Mouse (Mus musculus) urinary bladder, postnatal 10 days (tissue): ENCODE data around the gene Hmcn1.

ENCODE experiments used
- DNase-seq: peaks from one replicate; pipeline ENCODE4 v3.0.0; 2022; ENCODE audit warnings: low spot score

Gene Hmcn1

GRCm38 (mm10) chr1:150776741-150777140, 216.5 kb downstream of the Hmcn1 start:
- DNase-seq, result no peak

- DNase-seq, result no peak
These were observed 217.5 kb downstream of the Hmcn1 start for GRCm38 (mm10) chr1:150775742-150776141.

- DNase-seq, result no peak
These were observed 220.3 kb downstream of the Hmcn1 start for GRCm38 (mm10) chr1:150772958-150773357.

- DNase-seq, result no peak
These were observed 222.2 kb downstream of the Hmcn1 start for GRCm38 (mm10) chr1:150770948-150771521.

DNA sequence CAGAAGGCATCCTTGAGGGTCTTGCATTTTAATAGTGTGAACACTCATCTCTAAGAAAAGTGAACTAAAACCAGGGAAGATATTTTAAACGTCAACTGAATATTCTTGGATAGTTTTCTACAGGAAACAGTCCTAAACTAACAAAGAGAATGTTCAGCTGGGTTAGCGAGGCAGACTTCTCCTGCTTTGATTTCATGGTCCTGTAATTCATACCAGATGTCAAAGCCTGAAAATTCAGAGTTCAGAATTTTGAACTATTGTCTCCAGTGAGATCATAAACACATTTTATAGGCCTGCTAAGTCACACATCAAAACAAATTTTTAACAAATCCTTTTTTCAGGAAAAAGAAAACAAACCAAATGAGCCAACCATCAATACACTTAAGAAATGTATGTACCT, 223.4 kb downstream of the Hmcn1 start:
- DNase-seq, result no peak

GRCm38 (mm10) chr1:150761678-150762077, 231.6 kb downstream of the Hmcn1 start:
- DNase-seq, result no peak

DNA sequence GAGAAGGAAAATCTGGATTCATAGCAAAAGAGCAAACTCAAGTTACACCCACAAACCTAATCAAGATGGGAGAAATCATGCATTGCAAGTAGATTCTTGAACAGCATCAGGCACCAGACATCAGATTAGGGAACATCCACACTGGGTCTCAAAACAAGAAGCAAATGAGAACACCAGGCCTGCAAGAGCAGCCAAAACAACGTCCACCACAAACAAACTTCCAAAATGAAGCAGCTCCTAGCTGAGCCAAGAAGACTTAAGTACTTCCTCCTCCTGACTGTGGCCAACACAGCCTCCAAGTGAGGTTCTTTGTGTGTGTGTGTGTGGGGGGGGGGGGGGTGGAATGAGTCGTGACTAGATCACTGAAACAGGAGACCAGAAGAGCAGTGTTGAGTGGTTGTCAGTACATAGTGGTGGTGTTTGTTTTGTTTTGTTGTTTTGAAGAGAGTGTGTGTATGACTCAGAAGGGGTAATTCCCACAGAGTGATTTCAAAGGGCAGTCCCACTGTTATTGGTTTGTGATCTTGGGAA, 232.4 kb downstream of the Hmcn1 start:
- no peak for DNase-seq

- DNase-seq, result no peak
These were observed 233.7 kb downstream of the Hmcn1 start for GRCm38 (mm10) chr1:150759476-150760079.

DNA sequence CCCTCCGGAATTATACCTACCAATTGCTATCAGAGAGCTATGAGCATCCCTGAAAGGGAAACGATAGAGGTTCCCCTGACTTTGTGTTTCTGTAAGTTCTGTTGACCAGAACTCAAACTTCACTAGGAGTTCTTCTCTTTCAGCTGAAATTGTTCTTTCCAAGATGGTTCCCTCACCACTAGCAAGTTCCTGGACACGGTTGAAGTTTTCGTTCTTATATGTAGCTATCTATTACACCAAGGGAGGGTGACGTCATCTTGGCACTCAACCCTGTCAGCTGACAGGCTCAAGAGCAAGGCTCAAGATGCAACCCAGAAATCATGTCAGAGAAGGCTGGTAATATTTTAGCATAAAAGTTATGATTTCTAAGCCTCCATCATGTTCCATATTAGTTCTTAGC, 239.3 kb downstream of the Hmcn1 start:
- no peak for DNase-seq

DNA sequence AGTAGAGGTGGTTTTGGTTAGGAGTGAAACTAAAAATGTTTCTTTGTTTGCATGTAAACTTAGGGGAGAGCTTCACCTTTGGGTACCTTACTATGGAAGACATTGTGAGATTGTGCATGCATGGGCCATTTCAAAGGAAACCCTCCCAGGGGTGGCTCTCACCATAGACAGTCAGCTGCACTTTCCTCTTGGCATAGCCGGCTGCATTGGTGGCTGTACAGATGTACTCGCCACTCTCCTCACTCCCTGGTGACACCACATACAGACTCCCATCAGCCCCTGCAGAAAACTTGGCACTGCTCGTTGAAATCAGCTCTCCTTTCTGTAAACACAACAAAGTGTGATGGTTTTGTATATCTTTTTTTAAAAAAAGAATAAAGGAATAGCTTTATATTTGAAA, 244.5 kb downstream of the Hmcn1 start:
- DNase-seq, result no peak

DNA sequence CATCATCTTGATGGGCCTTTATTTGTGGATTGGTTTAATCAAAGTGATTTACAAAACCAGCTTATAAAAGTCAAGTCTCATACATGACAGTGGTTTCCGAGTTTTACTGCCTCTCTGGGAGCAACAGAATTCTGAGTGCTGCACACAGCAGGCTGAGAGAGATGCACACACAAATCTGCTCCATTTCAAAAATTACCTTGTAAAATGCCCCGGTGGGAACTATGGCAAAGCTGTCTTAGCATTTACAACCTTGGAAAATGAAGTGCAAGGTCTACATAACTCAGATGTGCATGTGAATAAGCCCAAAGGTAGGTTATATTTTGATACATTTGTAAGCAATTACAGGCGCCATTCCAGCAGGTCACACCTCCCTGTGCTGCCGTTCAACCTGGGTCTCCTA, 245.5 kb downstream of the Hmcn1 start:
- no peak for DNase-seq

GRCm38 (mm10) chr1:150743097-150743843, 250.0 kb downstream of the Hmcn1 start:
- DNase-seq, result no peak

GRCm38 (mm10) chr1:150742376-150743087, 250.7 kb downstream of the Hmcn1 start:
- no peak for DNase-seq

- no peak for DNase-seq
These were observed 281.8 kb downstream of the Hmcn1 start for GRCm38 (mm10) chr1:150711438-150711837.

GRCm38 (mm10) chr1:150706502-150706901, 286.7 kb downstream of the Hmcn1 start:
- DNase-seq, result no peak

DNA sequence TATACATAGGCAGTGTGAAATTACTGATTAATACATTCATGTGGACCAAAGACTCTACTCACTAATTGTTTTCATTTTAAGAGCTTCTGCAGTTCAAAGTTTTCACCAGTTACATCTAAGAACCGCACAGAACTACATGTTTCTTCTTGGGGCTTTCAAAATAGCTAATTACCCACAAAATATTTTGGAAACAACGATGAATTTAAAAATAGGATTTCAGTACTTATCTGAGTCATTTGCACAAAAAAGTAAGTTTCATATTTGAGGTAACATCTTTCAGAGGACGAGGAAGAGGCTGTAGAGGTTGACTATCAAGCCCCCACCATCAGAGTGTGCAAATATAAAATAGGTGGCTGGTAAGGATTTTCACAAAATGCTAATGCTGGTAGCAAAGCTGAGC, 295.5 kb downstream of the Hmcn1 start:
- no peak for DNase-seq

GRCm38 (mm10) chr1:150682044-150682443, 311.2 kb downstream of the Hmcn1 start:
- no peak for DNase-seq

- no peak for DNase-seq
These were observed 311.8 kb downstream of the Hmcn1 start for GRCm38 (mm10) chr1:150681433-150681832.

DNA sequence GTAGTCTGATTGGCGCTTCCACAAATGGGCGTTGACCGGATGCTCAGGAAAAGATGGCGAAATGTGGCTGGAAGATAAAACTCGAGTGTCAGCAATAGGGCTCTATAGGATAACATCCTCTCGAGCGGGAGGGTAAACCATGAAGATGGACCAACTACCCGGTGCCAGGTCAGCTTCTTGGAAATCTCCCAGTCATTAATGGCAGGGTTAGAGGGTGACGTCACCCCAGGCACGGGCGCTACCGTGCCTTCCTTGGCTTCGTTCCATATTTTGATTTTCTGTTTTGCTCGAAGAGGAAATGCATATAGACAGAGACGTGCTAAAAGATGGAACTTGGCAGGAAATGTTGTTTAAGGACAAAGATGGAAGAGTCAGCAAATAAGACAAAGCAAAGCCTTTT, 312.2 kb downstream of the Hmcn1 start:
- DNase-seq, result no peak

GRCm38 (mm10) chr1:150680345-150680744, 312.9 kb downstream of the Hmcn1 start:
- DNase-seq, result no peak

GRCm38 (mm10) chr1:150645314-150645713, 347.9 kb downstream of the Hmcn1 start:
- no peak for DNase-seq

DNA sequence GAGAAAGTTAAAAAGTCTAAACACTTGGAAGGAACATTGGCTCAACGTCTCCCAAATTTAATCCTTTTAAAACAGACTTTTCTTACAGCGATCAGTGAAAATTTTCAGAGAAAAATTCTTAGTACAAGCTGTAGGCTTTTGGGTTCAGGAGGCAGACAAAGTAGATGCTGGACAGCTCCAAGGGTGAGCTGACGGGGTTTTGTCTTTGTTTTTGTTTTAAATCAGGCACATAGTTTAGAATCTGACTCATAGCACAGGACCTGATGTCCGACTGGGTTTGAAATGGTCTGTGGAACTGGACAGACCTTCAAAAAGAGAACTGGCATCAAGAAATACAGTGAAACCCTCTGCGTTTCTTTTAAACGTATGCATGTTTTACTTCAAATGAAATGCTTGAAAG, 353.7 kb downstream of the Hmcn1 start:
- DNase-seq, result no peak

GRCm38 (mm10) chr1:150632506-150632905, 360.7 kb downstream of the Hmcn1 start:
- no peak for DNase-seq
